Mouse (Mus musculus) splenic B cell, adult 2 months (primary cell): ENCODE data around the gene Prpsap1.
A peak's percentile ranks its signal among the peaks of the same experiment; 100 is the strongest.
"Not testable (repeated sequence)": the region's sequence is repeated elsewhere in the genome, so short reads cannot be mapped to it uniquely, and the experiment has no call there.

Experiments used
- DNase-seq: peaks from one replicate; pipeline ENCODE4 v3.0.0-alpha.2; 2011; ENCODE audit warnings: low read depth, low spot score
- H3K27me3 ChIP-seq: 2 replicates; pipeline ENCODE4 v1.6.1; 2012; ENCODE audit warnings: mild to moderate bottlenecking, low read length, moderate library complexity, mixed read lengths; ENCODE audit not compliant: control insufficient read depth, poor library complexity, insufficient read depth, severe bottlenecking
- H3K36me3 ChIP-seq: 2 replicates; pipeline ENCODE4 v1.6.1; 2012; ENCODE audit warnings: mild to moderate bottlenecking, low read length, moderate library complexity, mixed read lengths; ENCODE audit not compliant: control insufficient read depth, poor library complexity, insufficient read depth, severe bottlenecking

Gene Prpsap1

DNA sequence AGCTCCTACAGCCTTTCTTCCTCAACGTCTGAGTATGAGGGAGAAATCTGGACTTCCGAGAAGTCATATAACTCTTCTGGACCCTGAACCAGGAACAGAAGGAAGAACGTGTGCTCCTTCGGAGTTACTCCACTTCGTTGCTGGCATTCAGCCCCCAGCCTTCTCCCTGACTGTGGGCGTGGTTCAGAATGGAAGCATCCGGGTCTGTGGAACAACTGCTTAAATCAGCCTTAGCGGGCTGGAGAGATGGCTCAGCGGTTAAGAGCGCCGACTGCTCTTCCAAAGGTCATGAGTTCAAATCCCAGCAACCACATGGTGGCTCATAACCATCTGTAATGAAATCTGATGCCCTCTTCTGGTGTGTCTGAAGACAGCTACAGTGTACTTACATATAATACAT is 67.7 kb downstream of the Prpsap1 start:
- not testable (repeated sequence) for DNase-seq, H3K36me3 ChIP-seq, H3K27me3 ChIP-seq

DNA sequence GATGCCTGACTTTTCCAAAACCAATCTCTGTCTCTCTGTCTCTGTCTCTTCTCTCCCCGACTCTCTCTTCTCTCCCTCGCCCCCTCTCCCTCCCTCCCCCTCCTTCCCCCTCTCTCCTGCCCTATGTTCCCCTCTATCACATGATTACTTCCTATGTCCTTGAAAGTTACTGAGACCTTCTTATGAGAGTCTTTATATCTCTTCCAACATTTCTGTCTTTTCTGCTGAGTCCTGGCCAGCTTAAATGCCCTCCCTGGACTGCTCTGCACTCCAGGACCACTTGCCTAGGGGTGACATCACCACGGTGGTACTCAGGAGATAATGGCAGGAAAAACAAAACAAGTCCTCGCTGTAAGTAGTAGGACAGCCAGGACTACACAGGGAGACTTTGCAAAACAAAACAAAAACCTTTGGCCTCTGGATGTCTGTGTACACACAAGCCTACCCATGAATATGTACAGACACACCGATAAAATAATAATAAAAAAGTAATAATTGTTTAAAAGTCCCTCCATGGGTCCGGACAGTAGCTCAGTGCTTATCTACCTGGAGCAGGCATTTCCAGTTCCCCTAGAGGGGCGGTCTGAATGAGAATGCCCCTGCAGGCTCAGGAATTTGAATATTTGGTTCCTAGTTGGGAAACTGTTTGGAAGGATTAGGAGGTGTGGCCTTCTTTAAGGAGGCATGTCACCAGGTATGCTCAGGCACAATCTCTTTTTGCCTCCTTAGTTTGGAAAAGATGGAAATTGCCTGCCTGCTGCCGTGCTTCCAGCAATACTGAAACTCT is 69.2 kb downstream of the Prpsap1 start:
- no peak for DNase-seq
- Histone ChIP-seq H3K36me3 (no peaks in the 10 kb centered on the region), H3K27me3 (no peaks in the 10 kb centered on the region)

- Histone ChIP-seq H3K36me3 (no peaks in the 10 kb centered on the region), H3K27me3 (no peaks in the 10 kb centered on the region)
- DNase-seq, result peak; percentile 94
Observed at GRCm38 (mm10) chr11:116423782-116424620, 70.0 kb downstream of the Prpsap1 start.

- H3K36me3 ChIP-seq, result no peaks in the 10 kb centered on the region
- DNase-seq, result peak; percentile 56
Observed at GRCm38 (mm10) chr11:116423214-116423613, 70.8 kb downstream of the Prpsap1 start.

GRCm38 (mm10) chr11:116422562-116422961 is 71.4 kb downstream of the Prpsap1 start:
- no peaks in the 10 kb centered on the region for H3K36me3 ChIP-seq
- DNase-seq, result no peak
- H3K27me3 ChIP-seq, result no peaks in the 10 kb centered on the region

More at GRCm38 (mm10) chr11:116423214-116423613, 70.8 kb downstream of the Prpsap1 start:
- no peaks in the 10 kb centered on the region for H3K27me3 ChIP-seq

- no peak for DNase-seq
- Histone ChIP-seq H3K36me3 (no peaks in the 10 kb centered on the region), H3K27me3 (no peaks in the 10 kb centered on the region)
Observed at GRCm38 (mm10) chr11:116421102-116421501, 72.9 kb downstream of the Prpsap1 start.
